Mouse (Mus musculus) layer of hippocampus, adult 9-10 months (tissue): Measurements from ENCODE around the gene Pcsk2.
A peak's percentile ranks its signal among the peaks of the same experiment; 100 is the strongest.

Source experiments
- DNase-seq: peaks from one replicate; pipeline ENCODE4 v3.0.0; 2022; ENCODE audit warnings: low spot score

The Pcsk2 gene

DNA sequence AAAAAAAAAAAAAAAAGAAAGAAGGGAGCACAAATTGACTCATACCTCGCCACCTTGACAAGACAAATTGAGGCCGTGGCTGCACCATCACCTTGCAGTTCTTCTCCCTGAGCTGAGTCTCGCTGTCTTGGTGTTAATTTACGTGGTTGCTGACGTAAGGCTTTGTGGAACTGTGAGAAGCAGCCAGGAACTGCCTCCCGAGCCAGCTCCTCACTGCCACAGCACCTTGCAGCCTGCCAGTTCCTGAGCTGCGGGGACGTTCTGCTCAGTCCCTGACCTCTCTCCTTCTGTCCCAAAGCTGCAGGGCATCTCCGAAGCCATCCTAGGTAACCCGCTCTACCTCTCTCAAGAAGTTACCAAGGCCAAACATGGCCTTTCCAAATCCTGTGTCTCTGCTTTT, 186.5 kb downstream of the Pcsk2 start:
- DNase-seq = no peak

GRCm38 (mm10) chr2:143735442-143735841, 189.5 kb downstream of the Pcsk2 start:
- DNase-seq = no peak

- DNase-seq = no peak
Observed at GRCm38 (mm10) chr2:143739475-143740226, 193.7 kb downstream of the Pcsk2 start.

GRCm38 (mm10) chr2:143742436-143742835, 196.5 kb downstream of the Pcsk2 start:
- DNase-seq = no peak

GRCm38 (mm10) chr2:143743081-143743480, 197.1 kb downstream of the Pcsk2 start:
- no peak for DNase-seq

- DNase-seq = no peak
Observed at GRCm38 (mm10) chr2:143752051-143752788, 206.3 kb downstream of the Pcsk2 start.

GRCm38 (mm10) chr2:143776448-143776847, 230.5 kb downstream of the Pcsk2 start:
- DNase-seq = no peak

GRCm38 (mm10) chr2:143780310-143780709, 234.4 kb downstream of the Pcsk2 start:
- DNase-seq = no peak

- DNase-seq = no peak
Observed at GRCm38 (mm10) chr2:143789911-143790310, 244.0 kb downstream of the Pcsk2 start.

- peak; percentile 11 for DNase-seq
Observed at GRCm38 (mm10) chr2:143795858-143796257, 249.9 kb downstream of the Pcsk2 start.

- no peak for DNase-seq
Observed at GRCm38 (mm10) chr2:143796335-143797013, 250.5 kb downstream of the Pcsk2 start.

- no peak for DNase-seq
Observed at GRCm38 (mm10) chr2:143801097-143801496, 255.1 kb downstream of the Pcsk2 start.

GRCm38 (mm10) chr2:143806140-143806923, 260.4 kb downstream of the Pcsk2 start:
- no peak for DNase-seq

GRCm38 (mm10) chr2:143806924-143807664, 261.1 kb downstream of the Pcsk2 start:
- no peak for DNase-seq

DNA sequence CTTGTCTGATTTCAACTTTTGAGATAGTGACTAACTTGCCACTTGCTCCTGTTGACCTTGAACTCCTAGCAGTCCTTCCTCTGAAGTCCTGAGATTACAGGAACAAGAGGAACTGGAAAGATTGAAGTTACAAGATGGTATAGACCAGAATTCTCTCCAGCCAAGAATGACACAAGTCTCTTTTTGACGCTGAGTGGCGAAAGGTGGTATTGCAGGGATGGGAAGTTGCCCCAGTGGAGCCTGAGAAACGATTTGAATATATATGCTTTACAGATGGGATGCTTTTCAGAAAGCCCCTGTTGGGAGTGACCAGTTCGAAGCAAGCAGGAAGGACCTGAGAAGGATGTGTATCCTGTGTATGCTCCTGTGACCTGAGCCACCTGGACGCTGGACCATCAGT, 262.8 kb downstream of the Pcsk2 start:
- DNase-seq = no peak

DNA sequence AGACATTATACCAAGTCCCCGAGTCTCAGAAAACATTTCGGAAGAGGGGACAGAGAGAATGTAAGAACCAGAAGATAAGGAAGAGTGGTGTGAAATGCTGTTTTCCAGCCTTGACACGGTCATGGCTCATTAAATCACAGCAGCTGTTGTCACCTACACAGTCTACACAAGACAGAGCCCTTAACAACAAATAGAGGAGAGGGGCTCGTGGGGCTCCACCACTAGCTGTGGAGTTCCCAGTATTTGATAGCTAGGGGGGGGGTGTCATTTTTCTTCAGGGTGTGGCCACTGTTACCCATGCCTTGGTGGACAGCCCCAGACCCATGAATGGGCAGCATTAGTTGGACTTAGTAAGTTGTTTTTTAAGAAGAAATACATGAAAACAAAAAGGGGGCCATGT, 266.3 kb downstream of the Pcsk2 start:
- no peak for DNase-seq

GRCm38 (mm10) chr2:143813461-143813860, 267.5 kb downstream of the Pcsk2 start:
- DNase-seq = no peak

GRCm38 (mm10) chr2:143831645-143832044, 285.7 kb downstream of the Pcsk2 start:
- no peak for DNase-seq

DNA sequence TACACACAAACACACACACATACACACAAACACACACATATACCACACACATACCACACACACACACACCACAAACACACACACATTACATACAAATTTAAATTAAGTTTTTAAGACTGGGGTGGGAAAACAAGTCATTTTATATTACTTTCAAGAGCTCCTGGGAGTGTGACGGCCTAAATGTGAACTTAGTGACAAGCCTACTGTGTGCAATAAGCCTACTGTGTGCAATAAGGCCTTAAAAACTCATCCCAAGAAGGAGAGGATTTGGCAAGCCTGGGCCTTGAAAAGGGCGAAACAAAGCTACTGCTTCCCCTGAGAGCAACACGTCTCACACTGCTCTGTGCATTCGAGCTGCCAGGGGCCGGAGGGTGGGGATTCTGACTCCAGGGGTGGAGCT, 286.8 kb downstream of the Pcsk2 start:
- DNase-seq = no peak

- DNase-seq = no peak
Observed at GRCm38 (mm10) chr2:143834082-143834481, 288.1 kb downstream of the Pcsk2 start.

DNA sequence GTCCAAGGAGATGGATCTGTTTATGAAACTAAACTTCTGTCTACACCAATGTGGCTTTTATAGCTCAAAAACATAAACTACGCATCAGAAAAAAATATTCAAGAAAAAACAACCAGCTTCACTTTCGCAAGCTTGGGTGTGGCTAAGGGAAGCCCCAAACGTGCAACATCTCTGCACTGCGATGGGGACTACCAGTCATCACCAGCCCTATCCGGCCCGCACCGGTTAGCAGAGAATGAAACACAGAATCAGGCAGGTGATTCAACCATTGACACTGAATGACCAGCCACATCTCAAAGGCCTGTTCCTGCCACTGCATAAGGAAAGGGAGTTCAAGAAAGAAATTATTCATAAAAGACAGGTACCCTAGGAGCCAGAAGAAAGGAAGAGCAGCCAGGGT, 289.9 kb downstream of the Pcsk2 start:
- no peak for DNase-seq
